Mouse (Mus musculus): ENCODE results near the gene Sh3glb2. TPM values are rescaled to one million over a fixed set of nuclear protein-coding genes. Genes with fewer than 3 reads are reported as not detected.

Sh3glb2 gene
- polyA plus RNA-seq, 1 experiment from 2014 or later = 20.9 TPM

DNA sequence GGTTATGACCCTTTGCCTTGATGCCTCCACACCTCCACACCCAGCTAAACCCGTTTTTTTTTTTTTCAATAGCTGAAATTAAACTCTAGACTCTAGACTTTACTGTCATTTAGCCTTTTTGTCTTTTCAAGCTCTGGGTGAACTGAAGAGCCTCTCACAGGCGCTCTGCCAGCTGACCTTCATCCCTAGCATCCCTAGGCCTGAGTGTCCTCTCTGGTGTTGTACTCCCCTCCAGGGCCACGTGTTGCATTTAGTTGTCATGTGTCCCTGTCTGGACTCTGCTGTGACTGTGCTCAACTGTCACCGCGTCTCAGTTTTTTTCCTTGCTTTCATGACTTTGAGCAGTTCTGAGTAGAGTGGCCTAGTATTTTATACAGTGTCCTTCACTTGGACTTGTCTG lies 59.2 kb downstream of the Sh3glb2 start:
- H3K27me3 ChIP-seq = no peaks in the 10 kb centered on the region
- 78% methylated on average over 5 of the region's 5 CpGs for WGBS (ENCODE audit: insufficient replicate concordance)

GRCm38 (mm10) chr2:30299525-30299924 lies 59.6 kb downstream of the Sh3glb2 start:
- no peak overlapping the region for H3K4me2 ChIP-seq
- ATAC-seq (ENCODE audit: low read depth) (no peak), DNase-seq (no peak)
- peaks cover 75% of the 10 kb centered on the region for H3K36me3 ChIP-seq
- H3K4me1 ChIP-seq (replicated peaks) = no peaks in the 10 kb centered on the region
- H3K9me3 ChIP-seq (replicated peaks) = no peaks in the 10 kb centered on the region
- H3K4me3 ChIP-seq (replicated peaks) = no peak overlapping the region
- no peak overlapping the region for H3K27ac ChIP-seq
- H3K27me3 ChIP-seq = no peaks in the 10 kb centered on the region
- no peak overlapping the region for H3K9ac ChIP-seq
- WGBS (ENCODE audit: insufficient replicate concordance) = 64% methylated on average over 3 of the region's 3 CpGs

More for the DNA sequence above, 59.2 kb downstream of the Sh3glb2 start:
- ATAC-seq (ENCODE audit: low read depth) (no peak), DNase-seq (no peak)
- Histone ChIP-seq H3K27ac (no peak overlapping the region), H3K4me2 (no peak overlapping the region), H3K9me3 (replicated peaks) (no peaks in the 10 kb centered on the region), H3K9ac (no peak overlapping the region), H3K4me1 (replicated peaks) (no peaks in the 10 kb centered on the region), H3K36me3 (peaks cover 79% of the 10 kb centered on the region), H3K4me3 (replicated peaks) (no peak overlapping the region)

Small RNA genes lying within 50 kb of the gene (microRNA-seq; reads per million reads assigned to microRNA genes)
- not detected for gene Gm47292

Other genes starting within 250 kb of the Sh3glb2 start
- 2.2 and 2.6 TPM in 2 replicates for gene Zer1, start 234.8 kb downstream of the Sh3glb2 start, polyA plus RNA-seq (2015; fragmentation: Nextera tagmentation; extraction: Ambion mirVana)
- gene Tbc1d13, start 225.6 kb downstream of the Sh3glb2 start, polyA plus RNA-seq (2015; fragmentation: Nextera tagmentation; extraction: Ambion mirVana) = 2.8 and 3.7 TPM in 2 replicates
- 14.2 and 15.6 TPM in 2 replicates for gene Endog, start 187.8 kb downstream of the Sh3glb2 start, polyA plus RNA-seq (2015; fragmentation: Nextera tagmentation; extraction: Ambion mirVana)
- gene Spout1, start 180.9 kb downstream of the Sh3glb2 start, polyA plus RNA-seq (2015; fragmentation: Nextera tagmentation; extraction: Ambion mirVana) = 40.5 and 42.5 TPM in 2 replicates
- 9.7 and 10.1 TPM in 2 replicates for gene Kyat1, start 153.5 kb downstream of the Sh3glb2 start, polyA plus RNA-seq (2015; fragmentation: Nextera tagmentation; extraction: Ambion mirVana)
- gene Lrrc8a, start 121.6 kb downstream of the Sh3glb2 start, polyA plus RNA-seq (2015; fragmentation: Nextera tagmentation; extraction: Ambion mirVana) = 11.9 and 12.5 TPM in 2 replicates
- gene Gm28035, start 118.8 kb downstream of the Sh3glb2 start, polyA plus RNA-seq (2015; fragmentation: Nextera tagmentation; extraction: Ambion mirVana) = 0.05 and 0.07 TPM in 2 replicates
- gene Phyhd1, start 93.1 kb downstream of the Sh3glb2 start, polyA plus RNA-seq (2015; fragmentation: Nextera tagmentation; extraction: Ambion mirVana) = 8.1 and 8.9 TPM in 2 replicates
- 0.82 TPM in 1 of 2 replicates, not detected in the other for gene Gm28038, start 78.3 kb downstream of the Sh3glb2 start, polyA plus RNA-seq (2015; fragmentation: Nextera tagmentation; extraction: Ambion mirVana)
- 14.0 and 14.4 TPM in 2 replicates for gene Dolk, start 73.0 kb downstream of the Sh3glb2 start, polyA plus RNA-seq (2015; fragmentation: Nextera tagmentation; extraction: Ambion mirVana)
- 15.5 and 20.0 TPM in 2 replicates for gene Nup188, start 72.9 kb downstream of the Sh3glb2 start, polyA plus RNA-seq (2015; fragmentation: Nextera tagmentation; extraction: Ambion mirVana)
- 8.5 and 10.0 TPM in 2 replicates for gene Miga2, start 4.9 kb upstream of the Sh3glb2 start, polyA plus RNA-seq (2015; fragmentation: Nextera tagmentation; extraction: Ambion mirVana)
- gene Dolpp1, start 32.9 kb upstream of the Sh3glb2 start, polyA plus RNA-seq (2015; fragmentation: Nextera tagmentation; extraction: Ambion mirVana) = 20.3 and 21.3 TPM in 2 replicates
- gene Crat, start 56.5 kb upstream of the Sh3glb2 start, polyA plus RNA-seq (2015; fragmentation: Nextera tagmentation; extraction: Ambion mirVana) = 20.5 and 23.9 TPM in 2 replicates
- gene Ptpa, start 56.7 kb upstream of the Sh3glb2 start, polyA plus RNA-seq (2015; fragmentation: Nextera tagmentation; extraction: Ambion mirVana) = 142 and 147 TPM in 2 replicates
- gene Ier5l, start 114.9 kb upstream of the Sh3glb2 start, polyA plus RNA-seq (2015; fragmentation: Nextera tagmentation; extraction: Ambion mirVana) = 0.12 and 0.13 TPM in 2 replicates
- gene Cstad, start 235.7 kb upstream of the Sh3glb2 start, polyA plus RNA-seq (2015; fragmentation: Nextera tagmentation; extraction: Ambion mirVana) = 0.13 and 0.14 TPM in 2 replicates

Measured in liver, embryonic 13.5 days (tissue).